Mouse (Mus musculus) midbrain, embryonic 15.5 days (tissue): ENCODE results near the gene Oit3. TPM values are rescaled to one million over a fixed set of nuclear protein-coding genes. Genes with fewer than 3 reads are reported as not detected.

Experiments used
- ATAC-seq: fragments of 200-750 bp; cut with Nextera tagmentation; replicated peaks from 2 replicates; pipeline ENCODE4 v1.8.0; 2017; ENCODE audit warnings: moderate TSS enrichment
- H3K27ac ChIP-seq: fragments of 300-500 bp; sonication (generic); 2 replicates; pipeline ENCODE4 v1.5.1; 2015; ENCODE audit warnings: mild to moderate bottlenecking, inconsistent platforms
- H3K27me3 ChIP-seq: fragments of 300-500 bp; sonication (generic); replicated peaks from 2 replicates; pipeline ENCODE4 v1.6.1; 2015; ENCODE audit warnings: inconsistent platforms
- H3K36me3 ChIP-seq: fragments of 300-500 bp; sonication (generic); replicated peaks from 2 replicates; pipeline ENCODE4 v1.6.1; 2015; ENCODE audit warnings: inconsistent platforms
- H3K4me1 ChIP-seq: fragments of 300-500 bp; sonication (generic); 2 replicates; pipeline ENCODE4 v1.6.1; 2015; ENCODE audit warnings: inconsistent platforms
- H3K4me2 ChIP-seq: fragments of 300-500 bp; sonication (generic); 2 replicates; pipeline ENCODE4 v1.6.1; 2015; ENCODE audit warnings: inconsistent platforms, mild to moderate bottlenecking, moderate library complexity
- H3K4me3 ChIP-seq: fragments of 300-500 bp; sonication (generic); 2 replicates; pipeline ENCODE4 v1.5.1; 2015; ENCODE audit warnings: mild to moderate bottlenecking, inconsistent platforms
- H3K9ac ChIP-seq: fragments of 300-500 bp; sonication (generic); 2 replicates; pipeline ENCODE4 v1.6.1; 2015; ENCODE audit warnings: mild to moderate bottlenecking, inconsistent platforms
- H3K9me3 ChIP-seq: fragments of 300-500 bp; sonication (generic); 2 replicates; pipeline ENCODE4 v1.6.1; 2016; ENCODE audit warnings: inconsistent platforms
- WGBS: fragments of 180-500 bp; shearing (Covaris S2); methylation state at CpG from one replicate; pipeline ENCODE4 v1.1.7; 2015; ENCODE audit warnings: mixed read lengths; 5-methylcytosine and 5-hydroxymethylcytosine counted together
- polyA plus RNA-seq: library from polyadenylated mRNA; unstranded; fragments of >200 nt; fragmentation: Nextera tagmentation; extraction: Ambion mirVana; gene quantifications from 2 replicates; pipeline ENCODE4 v1.2.1, GENCODE M21; 2015

Gene Oit3
- 0.06 and 0.08 TPM in 2 replicates for polyA plus RNA-seq

- no peak within 1 kb of the TSS for H3K4me2 ChIP-seq
- H3K27ac ChIP-seq = no peak within 1 kb of the TSS
- ATAC-seq = no peak
- H3K27me3 ChIP-seq = no peaks in the 10 kb centered on the region
- no peak within 1 kb of the TSS for H3K9ac ChIP-seq
- no peaks in the 10 kb centered on the region for H3K4me1 ChIP-seq
- no peaks in the 10 kb centered on the region for H3K36me3 ChIP-seq
- no peak within 1 kb of the TSS for H3K4me3 ChIP-seq
- 88% methylated on average over 11 of the region's 11 CpGs for WGBS
- no peaks in the 10 kb centered on the region for H3K9me3 ChIP-seq
Measured at GRCm38 (mm10) chr10:59441735-59442134, at the start of gene Oit3. Gene Oit3, minus strand, starts transcription at chr10:59441778.

- Histone ChIP-seq H3K4me1 (no peaks in the 10 kb centered on the region), H3K9ac (no peak overlapping the region), H3K27ac (no peak overlapping the region), H3K27me3 (no peaks in the 10 kb centered on the region), H3K4me3 (no peak overlapping the region), H3K4me2 (no peak overlapping the region), H3K9me3 (no peaks in the 10 kb centered on the region), H3K36me3 (no peaks in the 10 kb centered on the region)
- ATAC-seq = no peak
- WGBS = 81% methylated on average over 8 of the region's 8 CpGs
Measured at GRCm38 (mm10) chr10:59490920-59491319, 49.3 kb upstream of the Oit3 start.

- no peak for ATAC-seq
- Histone ChIP-seq H3K4me1 (no peaks in the 10 kb centered on the region), H3K9me3 (no peaks in the 10 kb centered on the region), H3K36me3 (no peaks in the 10 kb centered on the region), H3K4me3 (no peak overlapping the region), H3K27me3 (no peaks in the 10 kb centered on the region), H3K4me2 (no peak overlapping the region), H3K27ac (no peak overlapping the region), H3K9ac (no peak overlapping the region)
- WGBS = 92% methylated on average over 1 of the region's 1 CpGs
Measured at GRCm38 (mm10) chr10:59489411-59489810, 47.8 kb upstream of the Oit3 start.

GRCm38 (mm10) chr10:59487351-59487750 lies 45.8 kb upstream of the Oit3 start:
- Histone ChIP-seq H3K9me3 (no peaks in the 10 kb centered on the region), H3K27me3 (no peaks in the 10 kb centered on the region), H3K4me1 (no peaks in the 10 kb centered on the region), H3K36me3 (no peaks in the 10 kb centered on the region), H3K27ac (no peak overlapping the region), H3K9ac (no peak overlapping the region), H3K4me2 (no peak overlapping the region), H3K4me3 (no peak overlapping the region)
- 85% methylated on average over 2 of the region's 2 CpGs for WGBS
- ATAC-seq = no peak

- Histone ChIP-seq H3K4me1 (no peaks in the 10 kb centered on the region), H3K36me3 (no peaks in the 10 kb centered on the region), H3K27me3 (no peaks in the 10 kb centered on the region), H3K4me2 (no peak overlapping the region), H3K9ac (no peak overlapping the region), H3K4me3 (no peak overlapping the region), H3K27ac (no peak overlapping the region), H3K9me3 (no peaks in the 10 kb centered on the region)
- no peak for ATAC-seq
- WGBS = 87% methylated on average over 6 of the region's 6 CpGs
Measured at GRCm38 (mm10) chr10:59484318-59484717, 42.7 kb upstream of the Oit3 start.

- Histone ChIP-seq H3K27ac (no peak overlapping the region), H3K4me2 (no peak overlapping the region), H3K4me1 (no peaks in the 10 kb centered on the region), H3K9ac (no peak overlapping the region), H3K4me3 (no peak overlapping the region), H3K27me3 (no peaks in the 10 kb centered on the region), H3K36me3 (no peaks in the 10 kb centered on the region), H3K9me3 (no peaks in the 10 kb centered on the region)
- ATAC-seq = no peak
- 91% methylated on average over 5 of the region's 5 CpGs for WGBS
Measured at GRCm38 (mm10) chr10:59481381-59481780, 39.8 kb upstream of the Oit3 start.

- no peak overlapping the region for H3K4me2 ChIP-seq
- no peak overlapping the region for H3K9ac ChIP-seq
- H3K27me3 ChIP-seq = no peaks in the 10 kb centered on the region
- 72% methylated on average over 5 of the region's 5 CpGs for WGBS
- no peak overlapping the region for H3K4me3 ChIP-seq
- no peak for ATAC-seq
- no peak overlapping the region for H3K27ac ChIP-seq
- no peaks in the 10 kb centered on the region for H3K36me3 ChIP-seq
- H3K4me1 ChIP-seq = no peaks in the 10 kb centered on the region; the same call in 1 of the 2 replicates
- no peaks in the 10 kb centered on the region for H3K9me3 ChIP-seq
Measured at GRCm38 (mm10) chr10:59470451-59470850, 28.9 kb upstream of the Oit3 start.

GRCm38 (mm10) chr10:59467297-59467696 lies 25.7 kb upstream of the Oit3 start:
- Histone ChIP-seq H3K9ac (no peak overlapping the region), H3K4me3 (no peak overlapping the region), H3K4me2 (no peak overlapping the region), H3K27me3 (no peaks in the 10 kb centered on the region), H3K27ac (no peak overlapping the region), H3K9me3 (no peaks in the 10 kb centered on the region), H3K36me3 (no peaks in the 10 kb centered on the region), H3K4me1 (no peaks in the 10 kb centered on the region; the same call in 1 of the 2 replicates)
- ATAC-seq = no peak
- WGBS = 89% methylated on average over 12 of the region's 12 CpGs

- WGBS = 79% methylated on average over 4 of the region's 4 CpGs
- Histone ChIP-seq H3K36me3 (no peaks in the 10 kb centered on the region), H3K4me1 (no peaks in the 10 kb centered on the region), H3K4me2 (no peak overlapping the region), H3K9me3 (no peaks in the 10 kb centered on the region), H3K27ac (no peak overlapping the region), H3K27me3 (no peaks in the 10 kb centered on the region), H3K4me3 (no peak overlapping the region), H3K9ac (no peak overlapping the region)
- no peak for ATAC-seq
Measured at GRCm38 (mm10) chr10:59466626-59467025, 25.0 kb upstream of the Oit3 start.

GRCm38 (mm10) chr10:59465546-59465945 lies 24.0 kb upstream of the Oit3 start:
- no peak overlapping the region for H3K27ac ChIP-seq
- H3K4me3 ChIP-seq = no peak overlapping the region
- no peaks in the 10 kb centered on the region for H3K27me3 ChIP-seq
- H3K4me2 ChIP-seq = no peak overlapping the region
- no peaks in the 10 kb centered on the region for H3K4me1 ChIP-seq
- WGBS = 91% methylated on average over 3 of the region's 3 CpGs
- no peak for ATAC-seq
- H3K9me3 ChIP-seq = no peaks in the 10 kb centered on the region
- H3K36me3 ChIP-seq = no peaks in the 10 kb centered on the region
- H3K9ac ChIP-seq = no peak overlapping the region

- Histone ChIP-seq H3K27me3 (no peaks in the 10 kb centered on the region), H3K4me1 (no peaks in the 10 kb centered on the region), H3K36me3 (no peaks in the 10 kb centered on the region), H3K4me3 (no peak overlapping the region), H3K27ac (no peak overlapping the region), H3K9ac (no peak overlapping the region), H3K4me2 (no peak overlapping the region), H3K9me3 (no peaks in the 10 kb centered on the region)
- WGBS = 83% methylated on average over 6 of the region's 6 CpGs
- no peak for ATAC-seq
Measured at GRCm38 (mm10) chr10:59462307-59462706, 20.7 kb upstream of the Oit3 start.

GRCm38 (mm10) chr10:59459767-59460166 lies 18.2 kb upstream of the Oit3 start:
- H3K4me2 ChIP-seq = no peak overlapping the region
- H3K27ac ChIP-seq = no peak overlapping the region
- H3K4me1 ChIP-seq = no peaks in the 10 kb centered on the region
- no peak overlapping the region for H3K9ac ChIP-seq
- H3K36me3 ChIP-seq = no peaks in the 10 kb centered on the region
- 82% methylated on average over 12 of the region's 12 CpGs for WGBS
- no peaks in the 10 kb centered on the region for H3K27me3 ChIP-seq
- no peaks in the 10 kb centered on the region for H3K9me3 ChIP-seq
- no peak overlapping the region for H3K4me3 ChIP-seq
- ATAC-seq = no peak

- no peak overlapping the region for H3K27ac ChIP-seq
- H3K27me3 ChIP-seq = no peaks in the 10 kb centered on the region
- H3K4me1 ChIP-seq = 0 out of 2 replicates have a peak, but pooled peaks cover 2% of the 10 kb centered on the region
- H3K36me3 ChIP-seq = no peaks in the 10 kb centered on the region
- 95% methylated on average over 15 of the region's 15 CpGs for WGBS
- no peak for ATAC-seq
- no peaks in the 10 kb centered on the region for H3K9me3 ChIP-seq
- H3K9ac ChIP-seq = no peak overlapping the region
- H3K4me2 ChIP-seq = no peak overlapping the region
- H3K4me3 ChIP-seq = no peak overlapping the region
Measured at GRCm38 (mm10) chr10:59454631-59455030, 13.1 kb upstream of the Oit3 start.
